Mouse (Mus musculus): ENCODE results near the gene Podxl2.

GRCm38 (mm10) chr6:88870594-88870993 is 4.2 kb downstream of the Podxl2 start:
- TF ChIP-seq EP300 (IDR thresholded peaks at IDR 0.05; ENCODE audit: low read depth) = no peak
- TF ChIP-seq CTCF (IDR thresholded peaks at IDR 0.05; ENCODE audit: low read depth) = no peak
